Mouse (Mus musculus) kidney, postnatal 10 days (tissue): Measurements from ENCODE around the gene Pim1.
"Not testable (repeated sequence)": the region's sequence is repeated elsewhere in the genome, so short reads cannot be mapped to it uniquely, and the experiment has no call there.

ENCODE experiments used
- DNase-seq: peaks from one replicate; pipeline ENCODE4 v3.0.0; 2021; ENCODE audit warnings: mixed read lengths

The Pim1 gene

DNA sequence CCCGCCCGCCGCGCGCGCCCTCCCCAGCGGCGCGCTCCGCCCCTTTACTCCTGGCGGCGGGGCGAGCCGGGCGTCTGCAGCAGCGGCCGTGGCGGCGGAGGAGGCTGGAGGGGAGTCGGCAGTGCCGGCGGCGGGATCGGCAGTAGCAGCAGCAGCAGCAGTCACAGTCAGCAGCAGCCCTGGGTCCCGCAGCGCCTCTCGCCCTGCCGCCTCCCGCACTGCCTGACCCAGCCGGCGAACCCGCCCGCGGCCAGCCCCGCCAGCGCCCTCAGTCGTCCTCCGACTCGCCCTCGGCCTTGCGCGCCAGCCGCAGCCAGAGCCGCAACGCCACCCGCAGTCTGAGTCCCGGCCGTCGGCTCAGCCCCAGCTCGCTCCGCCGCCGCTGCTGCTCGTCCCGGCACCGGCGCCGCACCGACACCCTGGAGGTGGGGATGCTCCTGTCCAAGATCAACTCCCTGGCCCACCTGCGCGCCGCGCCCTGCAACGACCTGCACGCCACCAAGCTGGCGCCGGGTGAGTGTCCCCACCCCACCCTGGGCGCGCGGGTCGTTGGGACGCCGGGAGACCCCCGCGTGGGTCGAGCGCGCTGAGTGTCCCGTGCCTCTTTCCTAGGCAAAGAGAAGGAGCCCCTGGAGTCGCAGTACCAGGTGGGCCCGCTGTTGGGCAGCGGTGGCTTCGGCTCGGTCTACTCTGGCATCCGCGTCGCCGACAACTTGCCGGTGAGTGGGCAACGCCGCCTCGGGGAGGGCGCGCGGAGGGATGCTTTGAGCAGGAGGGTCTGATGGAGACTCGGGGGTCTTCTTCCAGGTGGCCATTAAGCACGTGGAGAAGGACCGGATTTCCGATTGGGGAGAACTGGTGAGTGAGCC lies at the start of gene Pim1:
Gene Pim1, plus strand, starts transcription at position 41 of the 869 bp plus-strand sequence.
- peak; percentile 71 for DNase-seq

DNA sequence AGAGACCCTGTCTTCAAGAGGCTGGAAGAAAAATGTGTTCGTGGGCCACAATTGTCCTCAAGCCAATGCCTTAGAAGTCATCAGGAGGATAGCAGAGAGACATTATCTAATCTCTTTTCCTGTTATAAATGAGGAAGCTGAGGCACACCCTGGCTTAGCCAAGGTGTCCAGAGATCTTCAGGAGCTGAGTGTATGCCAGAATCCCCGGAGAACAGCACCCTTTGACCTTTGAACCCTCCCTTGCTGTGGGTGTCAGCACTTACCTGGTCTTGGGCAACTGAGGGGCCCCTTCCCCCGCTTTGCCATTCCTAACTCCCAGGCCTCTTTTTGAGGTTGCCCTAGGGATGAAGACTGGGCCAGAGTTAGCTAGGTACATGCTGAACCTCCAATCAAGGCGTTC lies 49.0 kb upstream of the Pim1 start:
- DNase-seq = no peak

DNA sequence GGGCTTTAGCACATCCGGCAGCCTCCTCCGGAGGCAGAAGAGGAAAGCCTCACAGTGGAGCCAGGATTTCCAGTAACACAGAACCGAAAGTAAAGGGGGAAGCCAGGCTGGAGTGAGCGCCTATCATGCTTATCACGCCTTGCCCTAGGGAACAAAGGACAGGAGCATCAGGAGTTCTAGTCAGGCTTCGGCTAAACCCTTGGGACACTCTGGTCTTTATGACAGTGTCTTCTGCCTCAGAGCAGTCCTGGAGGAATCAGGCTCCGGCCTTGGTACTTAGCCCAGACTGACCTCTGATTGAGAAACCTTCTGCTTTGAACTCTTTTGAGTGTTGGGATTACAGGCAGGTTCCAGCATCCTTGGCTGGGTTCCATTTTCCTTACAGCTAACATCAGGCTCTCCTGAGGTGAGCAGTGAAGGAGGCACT lies 48.4 kb upstream of the Pim1 start:
- DNase-seq = peak; percentile 42

DNA sequence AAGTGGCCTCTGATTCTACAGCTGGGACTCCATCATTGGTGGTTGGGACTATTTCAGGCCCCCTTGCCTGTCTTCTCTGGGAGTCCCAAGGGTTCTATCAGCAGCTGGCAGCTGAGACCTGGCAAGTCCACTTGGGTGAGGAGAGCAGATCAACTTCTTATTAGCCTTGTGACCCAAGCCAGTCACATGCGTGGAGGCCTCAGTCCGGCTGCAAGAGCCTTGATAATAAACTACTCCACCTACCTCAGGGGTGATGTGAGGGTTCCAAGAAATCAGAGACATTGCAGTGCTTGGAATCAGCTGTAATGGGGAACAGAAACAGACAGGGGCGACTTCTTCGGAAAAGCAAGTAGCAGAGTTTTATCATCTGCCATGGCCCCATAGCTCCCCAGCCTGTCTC lies 46.8 kb upstream of the Pim1 start:
- no peak for DNase-seq

DNA sequence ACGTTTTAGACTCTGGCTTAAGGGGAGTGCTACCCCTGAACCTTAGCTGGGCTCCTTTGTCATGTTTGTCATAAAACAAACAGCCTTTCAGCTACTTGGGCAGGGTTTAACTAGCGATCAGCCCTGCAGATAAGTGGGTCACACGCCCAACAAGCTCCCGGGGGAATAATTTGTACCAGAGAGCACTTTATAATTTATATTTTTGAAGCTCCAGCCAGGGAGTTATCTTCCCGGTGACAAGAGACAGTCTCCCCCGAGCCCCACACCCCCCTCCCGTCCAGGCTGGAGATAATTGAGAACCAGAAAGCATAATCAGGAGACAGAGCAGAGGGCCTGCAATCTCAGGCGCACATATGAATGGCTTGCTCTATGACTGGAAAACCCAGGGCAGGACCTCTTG lies 45.5 kb upstream of the Pim1 start:
- DNase-seq = peak; percentile 64

DNA sequence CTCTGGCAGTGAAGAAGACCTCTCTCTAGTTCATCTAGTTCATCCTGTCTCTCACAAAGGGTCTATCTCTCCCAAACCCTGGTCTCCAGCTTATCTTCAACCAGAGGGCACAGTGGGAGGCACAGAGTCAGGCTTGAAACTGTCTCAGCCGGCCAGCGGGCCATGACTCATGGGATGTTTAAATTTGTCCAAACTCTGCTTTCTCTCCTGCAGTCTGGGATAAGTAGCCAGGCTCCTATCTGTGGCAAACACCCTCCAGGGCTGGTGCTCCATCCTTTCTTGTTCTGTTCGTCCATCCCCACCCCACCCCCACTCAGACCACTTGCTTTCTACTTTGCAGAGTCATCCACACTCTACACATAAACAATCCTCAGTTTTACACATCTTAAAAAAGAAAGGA lies 43.2 kb upstream of the Pim1 start:
- DNase-seq = no peak

DNA sequence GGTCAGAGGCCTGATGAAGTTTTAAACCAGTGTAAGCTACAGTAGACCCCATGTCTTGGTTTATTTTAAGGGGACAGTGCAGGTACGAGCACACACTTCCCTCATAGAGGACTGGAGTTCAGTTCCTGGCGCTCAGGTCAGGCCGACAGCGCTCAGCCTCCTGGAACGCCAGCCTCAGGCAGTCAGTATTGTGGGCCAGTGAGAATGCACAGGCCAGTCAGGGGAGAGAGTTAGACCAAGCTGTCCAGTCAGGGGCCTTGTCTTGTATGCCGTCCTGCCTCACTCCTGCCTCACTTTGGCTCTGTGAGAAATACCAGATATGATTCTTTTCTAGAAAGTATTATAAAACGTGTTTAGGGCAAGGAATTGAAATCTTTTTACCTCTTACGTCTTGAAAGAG lies 42.5 kb upstream of the Pim1 start:
- DNase-seq = no peak

DNA sequence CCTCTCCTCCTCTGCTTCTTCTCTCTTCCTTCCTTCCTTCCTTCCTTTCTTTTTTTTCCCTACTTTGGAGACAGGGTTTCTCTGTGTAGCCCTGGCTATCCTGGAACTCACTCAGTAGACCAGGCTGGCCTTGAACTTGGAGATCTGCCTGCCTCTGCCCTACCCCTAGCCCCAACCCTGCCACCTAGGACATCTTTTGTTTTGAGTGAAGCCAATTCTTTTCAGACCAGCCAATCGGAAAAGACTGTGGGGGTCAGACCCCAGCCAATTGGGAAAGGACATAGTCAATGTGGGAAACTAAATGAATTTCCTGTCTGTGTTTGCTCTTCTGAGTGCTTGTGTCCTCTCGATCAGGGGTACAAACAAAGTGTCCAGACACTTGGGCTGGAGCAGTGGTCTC lies 42.0 kb upstream of the Pim1 start:
- no peak for DNase-seq

DNA sequence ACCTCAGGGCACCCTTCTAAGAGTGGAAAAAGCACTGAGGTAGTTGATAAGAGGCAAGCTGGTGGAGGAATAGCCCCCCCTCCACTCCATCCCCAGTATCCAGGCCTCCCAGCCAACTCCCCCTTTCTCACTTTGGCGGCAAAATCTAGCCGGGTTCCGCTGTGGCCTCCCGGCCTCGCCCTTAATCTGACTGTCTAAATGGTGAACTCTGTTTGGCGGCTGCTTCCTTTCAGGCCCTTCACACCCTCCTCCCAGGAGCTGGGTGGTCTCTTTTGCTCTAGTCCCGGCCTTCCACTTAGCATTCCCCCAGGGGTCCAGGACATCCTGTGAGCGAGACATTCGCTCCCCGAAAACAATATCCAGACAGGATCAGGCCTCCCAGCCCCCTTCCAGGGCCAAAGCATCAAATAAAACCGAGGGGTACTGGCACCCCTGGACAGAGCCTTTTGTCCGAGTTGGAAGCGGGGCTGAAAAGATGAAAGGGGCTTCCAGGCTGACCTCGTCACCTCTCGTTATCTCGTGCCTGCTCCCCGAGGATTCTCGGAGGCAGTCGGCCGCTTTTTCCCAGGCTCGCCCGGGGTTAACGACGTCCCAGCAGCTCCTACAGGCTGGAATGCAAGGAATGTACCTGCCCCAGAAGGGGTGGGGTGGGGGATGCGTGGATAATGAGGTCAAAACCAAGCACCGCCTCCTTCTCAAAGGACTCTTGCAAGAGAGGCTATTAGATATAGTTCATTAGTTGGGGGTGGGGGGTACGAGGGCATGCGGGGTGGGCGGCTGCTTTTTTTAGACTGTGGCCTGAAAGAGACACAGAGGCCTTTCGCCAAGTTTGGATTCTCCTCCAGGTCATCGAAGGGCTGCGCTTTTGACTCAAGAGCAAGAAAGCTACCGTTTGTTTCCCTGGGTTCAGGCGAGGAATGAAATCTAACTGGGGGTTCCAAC lies 39.4 kb upstream of the Pim1 start:
- DNase-seq = peak; percentile 83

DNA sequence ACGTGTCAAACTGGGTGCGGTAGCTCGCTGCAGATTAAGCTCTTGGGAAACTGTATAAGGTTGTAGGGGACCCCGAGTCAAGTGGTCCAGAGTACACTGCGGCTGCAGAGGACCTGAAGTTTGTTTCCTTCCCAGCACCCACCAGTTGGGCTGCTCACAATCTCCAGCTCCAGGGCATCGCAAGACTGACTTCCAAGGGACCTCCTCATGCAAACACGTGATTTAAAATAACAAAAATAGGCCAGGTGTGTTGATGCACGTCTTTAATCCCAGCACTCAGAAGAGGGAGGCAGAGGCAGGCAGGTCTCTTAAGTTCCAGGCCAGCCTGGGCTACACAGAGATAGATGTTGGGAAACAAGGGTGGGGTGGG lies 38.7 kb upstream of the Pim1 start:
- DNase-seq = no peak

DNA sequence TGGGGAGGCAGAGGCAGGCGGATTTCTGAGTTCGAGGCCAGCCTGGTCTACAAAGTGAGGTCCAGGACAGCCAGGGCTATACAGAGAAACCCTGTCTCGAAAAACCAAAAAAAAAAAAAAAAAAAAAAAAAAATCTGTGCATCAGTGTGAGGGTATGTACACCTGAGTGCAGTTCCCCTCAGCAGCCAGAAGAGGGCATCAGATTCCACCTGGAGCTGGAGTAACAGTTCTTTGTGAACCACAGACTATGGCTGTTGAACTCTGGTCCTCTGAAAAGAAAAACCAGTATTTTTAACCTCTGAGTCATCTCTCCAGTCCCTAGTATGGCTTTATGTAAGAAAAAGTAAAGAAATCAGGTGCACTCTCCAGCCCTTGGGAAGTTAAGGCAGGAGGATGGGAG lies 36.4 kb upstream of the Pim1 start:
- not testable (repeated sequence) for DNase-seq

DNA sequence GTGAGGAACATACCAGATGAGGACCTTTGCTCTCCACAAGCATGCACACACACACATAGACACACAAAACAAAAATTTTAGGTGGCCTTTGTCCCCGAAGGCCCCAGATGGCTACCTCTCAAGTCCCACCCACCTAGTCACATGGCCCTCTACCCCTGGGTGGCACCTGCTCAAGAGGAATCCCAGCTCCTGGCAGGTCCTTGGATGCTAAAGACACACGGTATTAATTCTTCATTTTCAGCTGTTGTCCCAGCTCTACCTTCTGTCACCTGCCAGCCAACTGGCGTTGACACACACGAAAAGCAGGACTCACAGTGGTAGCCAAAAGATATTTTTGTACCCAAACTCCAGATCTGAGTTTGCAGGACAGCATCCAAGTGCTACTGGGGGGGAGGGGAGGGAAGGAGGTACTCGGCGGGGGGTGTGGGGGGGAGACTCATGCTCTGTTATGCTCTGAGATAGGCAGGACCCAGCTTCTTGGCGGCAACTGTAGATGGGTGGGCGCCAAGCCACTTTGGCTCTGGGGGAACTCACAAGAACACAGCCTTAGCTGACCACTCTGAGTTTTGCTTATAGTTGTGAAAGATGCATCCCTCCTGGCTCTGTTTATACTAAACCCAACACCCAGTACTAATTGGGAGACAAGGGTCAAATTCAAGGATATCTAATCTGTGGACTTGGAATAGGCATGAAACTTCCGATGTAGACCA lies 35.0 kb upstream of the Pim1 start:
- DNase-seq = no peak

DNA sequence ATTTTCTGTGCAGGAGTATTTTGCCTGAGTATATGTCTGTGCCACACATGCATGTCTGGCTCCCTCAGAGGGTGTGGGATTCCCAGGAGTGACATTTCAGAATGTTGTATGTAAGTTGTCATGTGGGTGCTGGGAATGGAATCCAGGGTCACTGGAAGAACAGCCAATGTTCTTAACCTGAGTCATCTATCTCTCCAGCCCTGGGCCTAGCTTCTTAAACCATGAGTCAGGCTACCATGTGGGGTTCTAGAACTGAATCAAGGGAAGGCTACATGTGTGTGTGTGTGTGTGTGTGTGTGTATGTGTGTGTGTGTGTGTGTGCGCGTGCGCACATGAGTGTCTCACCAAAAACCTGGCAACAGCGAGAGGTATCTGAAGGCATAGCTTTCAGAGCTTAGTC lies 34.1 kb upstream of the Pim1 start:
- no peak for DNase-seq

DNA sequence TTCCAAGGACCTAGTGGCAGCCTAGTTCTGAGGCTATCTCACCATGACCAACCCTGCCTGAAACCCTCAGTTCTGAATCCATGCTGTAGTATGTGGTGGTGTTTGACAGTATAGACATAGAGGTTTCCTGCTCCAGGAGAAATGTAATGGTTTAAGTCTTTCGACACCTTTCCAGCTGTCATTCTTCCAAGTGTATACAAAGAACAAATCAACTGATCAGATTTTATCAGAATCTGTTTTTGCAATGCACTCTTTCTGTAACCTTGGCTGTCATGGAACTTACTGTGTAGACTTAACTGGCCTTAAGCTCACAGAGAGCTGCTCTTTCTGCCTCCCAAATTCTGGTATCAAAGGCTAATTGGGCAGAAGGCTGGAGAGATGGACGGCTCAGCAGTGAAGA lies 33.6 kb upstream of the Pim1 start:
- DNase-seq = no peak

DNA sequence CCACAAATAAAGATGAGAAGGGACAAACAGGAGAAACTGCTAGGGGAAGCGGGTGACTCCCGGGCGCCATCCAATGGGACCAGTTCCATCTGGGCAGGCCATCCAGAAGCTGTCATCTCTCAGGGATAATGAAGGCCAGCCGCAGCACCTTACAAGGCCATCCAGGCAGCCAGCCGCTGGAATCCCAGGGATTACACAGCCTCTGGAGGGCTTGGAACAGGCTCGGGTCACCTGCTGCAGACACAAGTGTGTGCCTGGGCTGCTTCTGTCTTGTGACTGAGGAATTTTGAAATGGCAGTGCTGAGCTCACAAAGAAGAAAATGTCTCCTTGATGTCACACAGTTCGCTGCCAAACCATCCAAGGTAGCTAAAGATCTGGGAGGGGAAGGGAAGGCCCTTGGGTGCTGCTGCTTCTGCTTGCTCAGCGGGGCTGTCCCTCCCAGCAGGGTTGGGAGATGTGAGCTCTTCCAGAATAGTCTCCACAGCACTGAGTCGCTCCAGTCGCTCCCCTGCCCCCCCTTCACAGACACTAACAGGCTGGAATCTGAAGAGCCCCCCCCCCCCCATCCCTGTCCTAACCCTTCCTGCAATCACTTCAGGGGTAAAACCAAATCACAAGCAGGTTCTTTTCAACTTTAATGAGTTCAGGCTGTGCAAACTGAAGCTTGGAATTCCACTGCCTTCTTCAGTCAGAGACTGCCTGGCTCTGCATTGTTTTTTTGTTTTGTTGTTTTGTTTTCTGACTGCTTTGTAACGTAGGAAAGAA lies 32.6 kb upstream of the Pim1 start:
- no peak for DNase-seq

DNA sequence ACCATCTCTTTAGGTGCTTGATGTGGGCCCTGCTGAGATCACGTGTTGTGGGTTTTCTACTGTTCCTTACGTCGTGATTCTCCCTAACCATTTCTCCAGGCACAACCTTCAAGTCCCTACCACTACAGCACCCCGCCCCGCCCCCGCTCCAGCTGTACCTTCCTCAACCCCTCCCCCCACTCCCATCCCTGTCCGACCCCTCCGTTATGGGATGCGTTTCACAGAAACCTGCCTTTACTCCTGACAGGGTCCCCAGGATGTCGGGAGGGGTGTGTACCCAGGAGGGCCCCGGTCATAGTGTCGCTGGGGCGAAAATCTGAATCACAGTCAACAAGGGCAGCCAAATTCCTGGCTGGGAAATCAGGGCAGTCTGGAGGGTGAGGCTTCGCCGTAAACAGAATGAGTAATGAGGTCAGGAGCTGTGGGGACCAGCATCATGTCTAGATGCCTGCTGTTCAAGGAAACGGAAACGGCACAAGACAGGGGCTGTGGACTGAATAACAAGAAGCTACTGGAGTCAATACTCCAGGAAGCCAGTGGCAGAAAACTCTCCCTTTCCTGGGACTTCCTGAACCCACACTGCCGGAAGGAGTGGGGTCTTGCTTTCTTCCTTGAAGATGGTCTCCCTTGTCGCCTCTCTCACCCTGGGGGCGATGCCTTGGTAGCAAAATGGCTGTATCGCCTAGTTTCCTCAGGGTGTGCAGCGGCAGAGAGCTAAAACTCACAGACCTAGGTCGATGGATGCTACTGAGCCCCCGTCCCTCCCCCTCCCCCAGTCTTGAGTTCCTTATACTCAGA lies 31.0 kb upstream of the Pim1 start:
- DNase-seq = peak; percentile 74

DNA sequence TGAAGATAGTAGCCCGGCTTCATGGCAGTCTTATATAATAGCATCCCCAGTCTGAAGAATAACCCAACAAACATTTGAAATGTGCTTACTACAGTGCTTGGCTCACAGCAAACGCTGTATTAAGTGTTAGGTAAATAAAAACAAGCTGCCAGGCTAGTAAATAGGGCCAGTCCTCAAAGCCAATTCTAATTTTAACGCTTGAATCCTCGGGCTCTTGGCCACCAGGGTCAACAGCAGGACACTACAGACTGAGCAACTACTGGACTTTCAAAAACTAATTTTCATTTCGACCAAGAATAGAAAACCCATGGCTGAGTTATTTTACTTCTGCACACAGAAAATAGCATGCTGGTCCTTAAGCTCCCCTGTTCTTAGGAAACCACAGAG lies 30.4 kb upstream of the Pim1 start:
- DNase-seq = no peak

DNA sequence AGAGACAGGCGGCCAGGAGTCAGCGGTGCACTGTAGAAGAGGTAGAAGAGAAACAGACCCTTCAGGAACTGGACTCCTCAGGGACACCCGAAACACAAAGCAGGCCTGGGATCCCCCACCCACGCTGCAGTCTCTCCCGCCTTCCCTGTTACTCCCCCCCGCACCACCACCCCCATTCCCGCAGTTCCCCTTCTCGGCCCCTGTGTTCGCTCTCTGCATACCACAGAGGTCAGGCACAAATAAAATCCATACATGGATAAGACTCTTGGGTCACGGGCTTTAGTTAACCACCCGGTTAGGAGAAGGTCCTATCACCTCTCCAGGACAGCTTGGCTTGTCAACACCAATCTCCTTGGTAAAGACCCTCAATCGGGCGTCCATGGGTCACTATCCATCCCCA lies 26.9 kb upstream of the Pim1 start:
- no peak for DNase-seq

DNA sequence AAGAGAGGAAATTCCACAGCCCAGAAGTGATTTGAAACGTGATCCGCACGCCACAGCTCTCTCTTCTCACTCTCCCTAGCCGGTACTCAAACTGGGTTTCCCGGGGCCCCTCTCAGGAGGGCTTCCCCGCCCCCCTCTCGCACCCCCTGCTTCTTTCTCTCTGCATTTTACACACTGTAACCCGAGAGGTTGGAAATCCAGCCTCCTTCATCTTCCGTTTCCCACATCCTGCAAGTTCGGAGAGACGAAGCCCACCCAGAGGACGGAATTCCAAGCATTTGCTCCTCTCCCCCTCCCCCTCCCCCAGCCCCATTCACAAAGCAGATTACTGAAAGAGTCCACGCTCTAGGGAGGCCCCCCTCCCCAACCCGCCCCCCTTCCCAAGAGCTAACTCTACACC lies 26.5 kb upstream of the Pim1 start:
- DNase-seq = peak; percentile 67

DNA sequence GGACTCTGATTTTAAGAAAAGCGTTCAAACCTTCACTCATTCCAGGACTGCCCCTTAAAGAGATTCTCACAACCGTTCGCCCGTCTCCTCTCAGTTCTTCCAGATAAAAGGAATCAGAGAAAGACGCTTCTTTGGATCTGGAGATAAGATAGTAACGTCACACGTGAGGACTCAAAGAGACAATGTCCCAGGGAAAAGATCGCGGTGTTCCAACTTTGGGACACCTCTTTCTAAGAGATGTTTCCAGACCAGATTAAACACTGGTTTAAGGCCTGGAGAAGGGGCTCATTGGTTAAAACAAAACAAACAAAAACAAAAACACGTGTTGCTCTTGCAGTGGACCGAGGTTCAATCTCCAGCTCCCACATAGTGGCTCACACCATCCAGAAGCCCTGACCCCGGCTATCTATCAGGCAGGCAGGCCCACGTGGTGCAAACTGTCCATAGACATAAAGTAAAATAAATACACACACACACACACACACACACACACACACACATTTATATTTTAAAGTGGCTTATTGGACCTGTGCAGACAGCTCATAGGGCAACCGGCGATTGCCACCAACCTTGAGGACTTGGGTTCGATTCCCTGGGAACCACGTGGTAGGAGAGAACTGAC lies 25.9 kb upstream of the Pim1 start:
- no peak for DNase-seq

DNA sequence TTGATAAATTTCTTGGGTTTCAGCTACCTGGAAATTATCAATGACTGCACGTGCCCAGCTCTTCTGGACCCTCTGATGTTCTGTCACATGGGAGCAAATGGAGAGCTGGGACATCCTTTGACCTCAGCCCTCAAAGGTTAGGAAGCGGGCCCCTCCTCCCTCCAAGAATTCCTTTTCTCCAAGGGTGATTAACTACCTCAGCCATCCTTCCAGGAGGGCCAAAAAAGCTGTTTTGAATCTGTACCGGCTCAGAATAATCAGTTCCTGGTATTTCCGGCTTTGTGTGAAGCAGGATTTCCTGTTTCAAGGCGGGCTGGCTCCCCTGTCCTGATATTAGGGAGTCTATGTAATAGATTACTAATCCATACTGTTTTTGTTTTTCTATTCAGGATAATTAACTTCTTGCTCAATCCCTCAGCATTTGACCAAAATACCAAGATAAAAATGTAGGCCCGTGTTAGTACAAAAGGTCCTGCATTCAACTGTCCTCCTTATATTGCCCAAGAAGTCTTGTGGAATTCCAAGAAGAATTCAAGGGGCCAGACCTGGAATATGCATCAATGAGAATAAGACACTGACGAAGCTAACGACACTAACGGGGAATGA lies 25.0 kb upstream of the Pim1 start:
- DNase-seq = peak; percentile 36
